Mouse (Mus musculus) MEL (cell line): ENCODE results near the gene Gm49388. TPM values are rescaled to one million over a fixed set of nuclear protein-coding genes. Genes with fewer than 3 reads are reported as not detected.

Experiments
- CHD1 ChIP-seq: IDR thresholded peaks from 2 replicates; pipeline ENCODE4 v1.6.1; 2012; ENCODE audit warnings: low read depth, mild to moderate bottlenecking, inconsistent platforms, low read length, improper control_type of control experiment
- CHD2 ChIP-seq: IDR thresholded peaks from 2 replicates; pipeline ENCODE4 v1.6.1; 2011; ENCODE audit warnings: low read length, improper control_type of control experiment
- E2F4 ChIP-seq: IDR thresholded peaks from 2 replicates; pipeline ENCODE4 v1.6.1; 2011; ENCODE audit warnings: low read depth, low read length, improper control_type of control experiment, borderline replicate concordance
- ELF1 ChIP-seq: IDR thresholded peaks from 2 replicates; pipeline ENCODE4 v1.6.1; 2014; ENCODE audit warnings: low read depth, mild to moderate bottlenecking, inconsistent platforms, low read length, improper control_type of control experiment, moderate library complexity
- EP300 ChIP-seq, 2 experiments: IDR thresholded peaks; 2 replicates each; pipeline ENCODE4 v1.6.1; 2011; ENCODE audit warnings: improper control_type of control experiment in 2 of 2, low read length in 2 of 2, low read depth in 1 of 2, mild to moderate bottlenecking in 1 of 2
- ETS1 ChIP-seq: IDR thresholded peaks from 2 replicates; pipeline ENCODE4 v1.6.1; 2012; ENCODE audit warnings: low read depth, mild to moderate bottlenecking, inconsistent platforms, low read length, improper control_type of control experiment, moderate library complexity
- GABPA ChIP-seq: IDR thresholded peaks from 2 replicates; pipeline ENCODE4 v1.6.1; 2012; ENCODE audit warnings: low read depth, mild to moderate bottlenecking, inconsistent platforms, low read length, improper control_type of control experiment, moderate library complexity
- GATA1 ChIP-seq: IDR thresholded peaks from 2 replicates; pipeline ENCODE4 v1.6.1; 2011; ENCODE audit warnings: low read depth, low read length, improper control_type of control experiment
- JUND ChIP-seq: IDR thresholded peaks from 2 replicates; pipeline ENCODE4 v1.6.1; 2011; ENCODE audit warnings: low read depth, mild to moderate bottlenecking, improper control_type of control experiment, low read length
- KAT2A ChIP-seq: conservative IDR thresholded peaks from 2 replicates; pipeline ENCODE4 v1.6.1; 2012; ENCODE audit warnings: low read depth, low read length, improper control_type of control experiment, inconsistent platforms
- MAX ChIP-seq: IDR thresholded peaks from 2 replicates; pipeline ENCODE4 v1.6.1; 2011; ENCODE audit warnings: low read length, improper control_type of control experiment
- MEF2A ChIP-seq: IDR thresholded peaks from 2 replicates; pipeline ENCODE4 v1.6.1; 2014; ENCODE audit warnings: low read depth, mild to moderate bottlenecking, inconsistent platforms, low read length, improper control_type of control experiment; ENCODE audit not compliant: poor library complexity, insufficient replicate concordance, severe bottlenecking; ENCODE audit errors: extremely low read depth
- MYB ChIP-seq: IDR thresholded peaks from 2 replicates; pipeline ENCODE4 v1.6.1; 2011; ENCODE audit warnings: mild to moderate bottlenecking, low read depth, low read length, improper control_type of control experiment
- MYC ChIP-seq: IDR thresholded peaks from 2 replicates; pipeline ENCODE4 v1.6.1; 2011; ENCODE audit warnings: low read depth, mild to moderate bottlenecking, low read length, improper control_type of control experiment, moderate library complexity
- NELFE ChIP-seq: IDR thresholded peaks from 2 replicates; pipeline ENCODE4 v1.6.1; 2011; ENCODE audit warnings: low read depth, low read length, improper control_type of control experiment
- POLR2A ChIP-seq, 2 experiments: IDR thresholded peaks; 2 replicates each; pipeline ENCODE4 v1.6.1; 2011 to 2012; ENCODE audit warnings: low read length in 2 of 2, mild to moderate bottlenecking in 2 of 2, control low read depth in 1 of 2, improper control_type of control experiment in 1 of 2, low read depth in 1 of 2, moderate library complexity in 1 of 2; ENCODE audit not compliant: control insufficient read depth in 1 of 2, insufficient read depth in 1 of 2, poor library complexity in 1 of 2
- POLR2AphosphoS5 ChIP-seq: IDR thresholded peaks from 2 replicates; pipeline ENCODE4 v1.6.1; 2012; ENCODE audit warnings: low read depth, borderline replicate concordance, mild to moderate bottlenecking, inconsistent platforms, low read length, moderate library complexity, mixed read lengths
- RAD21 ChIP-seq: IDR thresholded peaks from 2 replicates; pipeline ENCODE4 v1.6.1; 2011; ENCODE audit warnings: mild to moderate bottlenecking, low read depth, low read length, improper control_type of control experiment
- RCOR1 ChIP-seq: IDR thresholded peaks from 2 replicates; pipeline ENCODE4 v1.6.1; 2012; ENCODE audit warnings: low read depth, mild to moderate bottlenecking, inconsistent platforms, low read length, improper control_type of control experiment
- SIN3A ChIP-seq: IDR thresholded peaks from 2 replicates; pipeline ENCODE4 v1.6.1; 2012; ENCODE audit warnings: low read length, improper control_type of control experiment, inconsistent platforms
- TBP ChIP-seq: IDR thresholded peaks from 2 replicates; pipeline ENCODE4 v1.8.0; 2011; ENCODE audit warnings: low read depth, low read length, improper control_type of control experiment
- TCF12 ChIP-seq: IDR thresholded peaks from 2 replicates; pipeline ENCODE4 v1.6.1; 2014; ENCODE audit warnings: low read depth, mild to moderate bottlenecking, inconsistent platforms, low read length, improper control_type of control experiment, moderate library complexity
- UBTF ChIP-seq: IDR thresholded peaks from 2 replicates; pipeline ENCODE4 v1.6.1; 2012; ENCODE audit warnings: low read depth, mild to moderate bottlenecking, inconsistent platforms, low read length, improper control_type of control experiment, moderate library complexity, borderline replicate concordance; ENCODE audit not compliant: insufficient read depth
- USF2 ChIP-seq, 2 experiments: IDR thresholded peaks; 2 replicates each; pipeline ENCODE4 v1.6.1; 2011 to 2012; ENCODE audit warnings: improper control_type of control experiment in 2 of 2, low read length in 2 of 2, borderline replicate concordance in 1 of 2, inconsistent platforms in 1 of 2, low read depth in 1 of 2, mild to moderate bottlenecking in 1 of 2; ENCODE audit not compliant: insufficient read depth in 1 of 2
- ZC3H11A ChIP-seq: IDR thresholded peaks from 2 replicates; pipeline ENCODE4 v1.6.1; 2012; ENCODE audit warnings: low read depth, mild to moderate bottlenecking, inconsistent platforms, low read length, improper control_type of control experiment
- ZKSCAN1 ChIP-seq: IDR thresholded peaks from 2 replicates; pipeline ENCODE4 v1.6.1; 2012; ENCODE audit warnings: low read depth, mild to moderate bottlenecking, inconsistent platforms, low read length, improper control_type of control experiment, moderate library complexity
- polyA plus RNA-seq, 2 experiments: library from polyadenylated mRNA; stranded (reverse) in 1 of 2; unstranded in 1 of 2; fragments of >175 nt in 1 of 2; fragments of >200 nt in 1 of 2; gene quantifications; 2 replicates each; pipeline versions ENCODE4 v1.2.1 to v1.2.4; 2012; ENCODE audit warnings: low replicate concordance in 2 of 2, low read depth in 1 of 2; ENCODE audit not compliant: insufficient read length in 2 of 2, insufficient read depth in 1 of 2, missing spikeins in 1 of 2
- total RNA-seq: library from RNA; depleted of rRNA; stranded (reverse); fragments of 300-350 nt; gene quantifications from 2 replicates; pipeline ENCODE4 v1.2.3, GENCODE M21; 2012

Gm49388 gene
- total and polyA plus RNA-seq, 3 experiments = 0.73 to 1.3 TPM; not detected in 1

- TF ChIP-seq ZKSCAN1 = no peak
- peak in 1 of 2 experiments; percentile 62; a peak in 2 of 4 replicates for TF ChIP-seq EP300 (IDR thresholded peaks at IDR 0.05; ENCODE audit: low read depth in 1 of 2, low read length in 2 of 2)
- TF ChIP-seq POLR2A (IDR thresholded peaks at IDR 0.05; ENCODE audit: control insufficient read depth in 1 of 2, insufficient read depth in 1 of 2, low read depth in 1 of 2, low read length in 2 of 2, poor library complexity in 1 of 2) = peak in 1 of 2 experiments; percentile 80; a peak in 3 of 4 replicates
- TF ChIP-seq USF2 (IDR thresholded peaks at IDR 0.05; ENCODE audit: borderline replicate concordance in 1 of 2, insufficient read depth in 1 of 2, low read depth in 1 of 2, low read length in 2 of 2) = peak; percentile 71 to 93; a peak in 3 of 4 replicates
- TF ChIP-seq E2F4 = no peak; the same call in 1 of the 2 replicates
- TF ChIP-seq SIN3A = peak; percentile 62
- TF ChIP-seq GATA1 = no peak
- TF ChIP-seq MAX = peak; percentile 99
- no peak for TF ChIP-seq MYB
- TF ChIP-seq CHD2 = peak; percentile 94
- TF ChIP-seq ETS1 = peak; percentile 87
- TF ChIP-seq NELFE = peak; percentile 65
- no peak for TF ChIP-seq UBTF
- no peak for TF ChIP-seq MEF2A
- no peak for TF ChIP-seq ZC3H11A
- 0 out of 2 replicates have a peak, but pooled peaks have one; percentile 83 for TF ChIP-seq CHD1
- TF ChIP-seq MYC = peak; percentile 51; the same call in 1 of the 2 replicates
- peak; percentile 78 for TF ChIP-seq ELF1
- no peak for TF ChIP-seq JUND
- no peak for TF ChIP-seq GABPA
- TF ChIP-seq POLR2AphosphoS5 = no peak
- TF ChIP-seq TCF12 = peak; percentile 28; the same call in 1 of the 2 replicates
- no peak; the same call in 1 of the 2 replicates for TF ChIP-seq KAT2A
- TF ChIP-seq TBP = peak; percentile 48; the same call in 1 of the 2 replicates
- no peak for TF ChIP-seq RAD21
- no peak for TF ChIP-seq RCOR1
Measured at GRCm38 (mm10) chr7:127841340-127842000, 56.1 kb downstream of the Gm49388 start (continued).
